Mouse (Mus musculus) neutrophil, adult 5-6 weeks (primary cell): ENCODE measurements around the gene Hbq1a. TPM values are rescaled to one million over a fixed set of nuclear protein-coding genes. Genes with fewer than 3 reads are reported as not detected.

Source experiments
- ATAC-seq: fragments of 151-379, 151-347 bp; 2 replicates; pipeline ENCODE4 v1.8.0; 2017; ENCODE audit warnings: mild to moderate bottlenecking, moderate TSS enrichment; ENCODE audit not compliant: insufficient number of reproducible peaks, poor library complexity, low FRiP score, severe bottlenecking; ENCODE audit errors: extremely low read depth
- total RNA-seq: library from RNA; stranded (forward); fragments of 200-1000 nt; gene quantifications from 2 replicates; pipeline ENCODE4 v1.2.3, GENCODE M21; 2017

The Hbq1a gene
- total RNA-seq, 1 experiment from 2014 or later: not detected

GRCm38 (mm10) chr11:32349284-32349953, 49.5 kb downstream of the Hbq1a start:
- no peak for ATAC-seq

Other genes with a start within 250 kb of the Hbq1a start
- gene Il9r, start 99.8 kb upstream of the Hbq1a start, total RNA-seq: 12.8 and 15.0 TPM in 2 replicates
- 13.7 and 25.4 TPM in 2 replicates for gene Snrnp25, start 94.7 kb upstream of the Hbq1a start, total RNA-seq
- 3.6 and 4.7 TPM in 2 replicates for gene Rhbdf1, start 77.8 kb upstream of the Hbq1a start, total RNA-seq
- gene Mpg, start 73.6 kb upstream of the Hbq1a start, total RNA-seq: 14.1 and 15.0 TPM in 2 replicates
- gene Nprl3, start 32.4 kb upstream of the Hbq1a start, total RNA-seq: 33.8 and 35.5 TPM in 2 replicates
- not detected in 2 replicates for gene Hba-x, start 23.7 kb upstream of the Hbq1a start, total RNA-seq
- gene Hba-a1, start 16.6 kb upstream of the Hbq1a start, total RNA-seq: 3,990 and 4,153 TPM in 2 replicates
- gene Hbq1b, start 13.1 kb upstream of the Hbq1a start, total RNA-seq: 1.2 TPM in 1 of 2 replicates, not detected in the other
- 33,715 and 35,496 TPM in 2 replicates for gene Hba-a2, start 3.6 kb upstream of the Hbq1a start, total RNA-seq
- 0.23 and 0.25 TPM in 2 replicates for gene Sh3pxd2b, start 47.8 kb downstream of the Hbq1a start, total RNA-seq
- gene Ubtd2, start 155.3 kb downstream of the Hbq1a start, total RNA-seq: 2.0 and 6.9 TPM in 2 replicates
- 4.5 and 4.9 TPM in 2 replicates for gene Efcab9, start 232.0 kb downstream of the Hbq1a start, total RNA-seq
- 193 and 200 TPM in 2 replicates for gene Stk10, start 233.2 kb downstream of the Hbq1a start, total RNA-seq